Mouse (Mus musculus) MEL (cell line): Measurements from ENCODE around the gene Tmc4.
"Not testable (repeated sequence)": the region's sequence is repeated elsewhere in the genome, so short reads cannot be mapped to it uniquely, and the experiment has no call there.

ENCODE experiments used
- CTCF ChIP-seq, 3 experiments: IDR thresholded peaks in 2 of 3; conservative IDR thresholded peaks in 1 of 3; 2 replicates each; pipeline ENCODE4 v1.5.1; 2011 to 2012; ENCODE audit warnings: low read length in 3 of 3, low read depth in 2 of 3, mild to moderate bottlenecking in 2 of 3, improper control_type of control experiment in 1 of 3, inconsistent platforms in 1 of 3, mixed read lengths in 1 of 3, moderate library complexity in 1 of 3; ENCODE audit not compliant: control insufficient read depth in 1 of 3, insufficient read depth in 1 of 3, poor library complexity in 1 of 3, severe bottlenecking in 1 of 3
- EP300 ChIP-seq, 2 experiments: IDR thresholded peaks; 2 replicates each; pipeline ENCODE4 v1.6.1; 2011; ENCODE audit warnings: improper control_type of control experiment in 2 of 2, low read length in 2 of 2, low read depth in 1 of 2, mild to moderate bottlenecking in 1 of 2
- MAX ChIP-seq: IDR thresholded peaks from 2 replicates; pipeline ENCODE4 v1.6.1; 2011; ENCODE audit warnings: low read length, improper control_type of control experiment
- MXI1 ChIP-seq: IDR thresholded peaks from 2 replicates; pipeline ENCODE4 v1.6.1; 2011; ENCODE audit warnings: mild to moderate bottlenecking, low read depth, low read length, improper control_type of control experiment
- NRF1 ChIP-seq: IDR thresholded peaks from 2 replicates; pipeline ENCODE4 v1.6.1; 2014; ENCODE audit warnings: low read depth, mild to moderate bottlenecking, inconsistent platforms, low read length, improper control_type of control experiment, moderate library complexity; ENCODE audit not compliant: poor library complexity, insufficient read depth, severe bottlenecking
- POLR2A ChIP-seq, 2 experiments: IDR thresholded peaks; 2 replicates each; pipeline ENCODE4 v1.6.1; 2011 to 2012; ENCODE audit warnings: low read length in 2 of 2, mild to moderate bottlenecking in 2 of 2, control low read depth in 1 of 2, improper control_type of control experiment in 1 of 2, low read depth in 1 of 2, moderate library complexity in 1 of 2; ENCODE audit not compliant: control insufficient read depth in 1 of 2, insufficient read depth in 1 of 2, poor library complexity in 1 of 2
- SIN3A ChIP-seq: IDR thresholded peaks from 2 replicates; pipeline ENCODE4 v1.6.1; 2012; ENCODE audit warnings: low read length, improper control_type of control experiment, inconsistent platforms
- TAL1 ChIP-seq: IDR thresholded peaks from 2 replicates; pipeline ENCODE4 v1.6.1; 2012; ENCODE audit warnings: mild to moderate bottlenecking, inconsistent platforms, low read length, moderate library complexity, mixed read lengths
- TCF12 ChIP-seq: IDR thresholded peaks from 2 replicates; pipeline ENCODE4 v1.6.1; 2014; ENCODE audit warnings: low read depth, mild to moderate bottlenecking, inconsistent platforms, low read length, improper control_type of control experiment, moderate library complexity
- ZKSCAN1 ChIP-seq: IDR thresholded peaks from 2 replicates; pipeline ENCODE4 v1.6.1; 2012; ENCODE audit warnings: low read depth, mild to moderate bottlenecking, inconsistent platforms, low read length, improper control_type of control experiment, moderate library complexity

GRCm38 (mm10) chr7:3708447-3708980 is 31.2 kb upstream of the Tmc4 start:
- not testable (repeated sequence) for TF ChIP-seq TAL1; POLR2A (IDR thresholded peaks at IDR 0.05; ENCODE audit: control insufficient read depth in 1 of 2, insufficient read depth in 1 of 2, low read depth in 1 of 2, low read length in 2 of 2, poor library complexity in 1 of 2); MAX; NRF1; ZKSCAN1; MXI1; EP300 (IDR thresholded peaks at IDR 0.05; ENCODE audit: low read depth in 1 of 2, low read length in 2 of 2); CTCF (IDR thresholded peaks at IDR 0.05 in 2 of 3, conservative IDR thresholded peaks at IDR 0.05 in 1 of 3; ENCODE audit: control insufficient read depth in 1 of 3, insufficient read depth in 1 of 3, low read depth in 2 of 3, low read length in 3 of 3, poor library complexity in 1 of 3, severe bottlenecking in 1 of 3); TCF12
- TF ChIP-seq SIN3A: 0 out of 2 replicates have a peak, but pooled peaks have one; percentile 15
